Mouse (Mus musculus) intestine, embryonic 16.5 days (tissue): ENCODE data around the gene Kif26b. TPM values are rescaled to one million over a fixed set of nuclear protein-coding genes. Genes with fewer than 3 reads are reported as not detected.

ENCODE experiments used
- ATAC-seq: fragments of 200-750 bp; cut with Nextera tagmentation; 2 replicates; pipeline ENCODE4 v1.8.0; 2017; ENCODE audit warnings: moderate TSS enrichment, moderate library complexity
- H3K27ac ChIP-seq: fragments of 300-500 bp; sonication (generic); 2 replicates; pipeline ENCODE4 v1.5.1; 2014; ENCODE audit warnings: mild to moderate bottlenecking, low read length
- H3K27me3 ChIP-seq: fragments of 300-500 bp; sonication (generic); replicated peaks from 2 replicates; pipeline ENCODE4 v1.6.1; 2014; ENCODE audit warnings: low read length, control low read depth, mixed read lengths; ENCODE audit not compliant: control insufficient read depth, insufficient read depth
- H3K36me3 ChIP-seq: fragments of 300-500 bp; sonication (generic); 2 replicates; pipeline ENCODE4 v1.6.1; 2014; ENCODE audit warnings: low read length, control low read depth; ENCODE audit not compliant: control insufficient read depth, insufficient read depth
- H3K4me1 ChIP-seq: fragments of 300-500 bp; sonication (generic); 2 replicates; pipeline ENCODE4 v1.6.1; 2014; ENCODE audit warnings: low read length, control low read depth, mixed read lengths; ENCODE audit not compliant: control insufficient read depth, insufficient read depth
- H3K4me2 ChIP-seq: fragments of 300-500 bp; sonication (generic); 2 replicates; pipeline ENCODE4 v1.6.1; 2014; ENCODE audit warnings: low read depth, low read length, control low read depth
- H3K4me3 ChIP-seq: fragments of 300-500 bp; sonication (generic); 2 replicates; pipeline ENCODE4 v1.5.1; 2014; ENCODE audit warnings: mild to moderate bottlenecking, low read length
- H3K9ac ChIP-seq: fragments of 300-500 bp; sonication (generic); 2 replicates; pipeline ENCODE4 v1.6.1; 2014; ENCODE audit warnings: low read depth, low read length
- H3K9me3 ChIP-seq: fragments of 300-500 bp; sonication (generic); 2 replicates; pipeline ENCODE4 v1.6.1; 2016; ENCODE audit warnings: low read length, control low read depth; ENCODE audit not compliant: control insufficient read depth
- WGBS: fragments of 180-500 bp; shearing (Covaris S2); extraction: QIAGEN DNeasy Blood & Tissue Kit; methylation state at CpG from one replicate; pipeline ENCODE4 v1.1.7; 2014; 5-methylcytosine and 5-hydroxymethylcytosine counted together
- polyA plus RNA-seq: library from polyadenylated mRNA; unstranded; fragments of >200 nt; fragmentation: Nextera tagmentation; extraction: Ambion mirVana; gene quantifications from 2 replicates; pipeline ENCODE4 v1.2.1, GENCODE M21; 2015

Kif26b gene
- polyA plus RNA-seq, 1 experiment from 2014 or later = 1.5 TPM

GRCm38 (mm10) chr1:178609151-178609775 lies 80.3 kb downstream of the Kif26b start:
- WGBS = 70% methylated on average over 8 of the region's 8 CpGs
- H3K4me2 ChIP-seq = no peak overlapping the region
- no peak for ATAC-seq

DNA sequence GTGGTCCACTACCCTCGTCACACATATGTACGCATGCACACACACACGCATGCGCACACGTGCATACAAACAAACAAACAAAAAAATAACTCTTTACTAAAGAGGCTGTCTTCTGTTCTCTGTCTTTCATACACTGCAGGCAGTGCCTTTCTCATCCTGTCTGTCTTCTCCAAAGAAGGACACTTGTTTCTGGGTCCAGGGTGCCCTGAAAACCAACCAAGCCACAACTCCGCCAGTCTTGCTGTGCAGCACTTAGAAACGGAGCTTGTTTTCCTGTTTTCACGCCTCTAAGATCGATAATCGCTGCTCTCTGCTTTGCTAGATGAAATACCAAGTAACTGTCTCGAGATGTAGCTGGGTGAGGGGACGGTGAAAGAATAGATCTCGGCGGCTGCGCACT lies 82.6 kb downstream of the Kif26b start:
- H3K4me1 ChIP-seq = 0 out of 2 replicates have a peak, but pooled peaks cover 3% of the 10 kb centered on the region
- ATAC-seq = no peak
- no peaks in the 10 kb centered on the region for H3K36me3 ChIP-seq
- no peak overlapping the region for H3K27ac ChIP-seq
- WGBS = 84% methylated on average over 15 of the region's 15 CpGs
- H3K27me3 ChIP-seq = no peaks in the 10 kb centered on the region
- H3K4me3 ChIP-seq = no peak overlapping the region
- no peak overlapping the region for H3K4me2 ChIP-seq
- H3K9ac ChIP-seq = no peak overlapping the region
- H3K9me3 ChIP-seq = no peaks in the 10 kb centered on the region

More at GRCm38 (mm10) chr1:178609151-178609775, 80.3 kb downstream of the Kif26b start:
- no peaks in the 10 kb centered on the region for H3K27me3 ChIP-seq
- H3K9me3 ChIP-seq = no peaks in the 10 kb centered on the region
- no peaks in the 10 kb centered on the region for H3K36me3 ChIP-seq
- H3K9ac ChIP-seq = no peak overlapping the region
- no peak overlapping the region for H3K27ac ChIP-seq
- H3K4me3 ChIP-seq = no peak overlapping the region
- 0 out of 2 replicates have a peak, but pooled peaks cover 3% of the 10 kb centered on the region for H3K4me1 ChIP-seq

DNA sequence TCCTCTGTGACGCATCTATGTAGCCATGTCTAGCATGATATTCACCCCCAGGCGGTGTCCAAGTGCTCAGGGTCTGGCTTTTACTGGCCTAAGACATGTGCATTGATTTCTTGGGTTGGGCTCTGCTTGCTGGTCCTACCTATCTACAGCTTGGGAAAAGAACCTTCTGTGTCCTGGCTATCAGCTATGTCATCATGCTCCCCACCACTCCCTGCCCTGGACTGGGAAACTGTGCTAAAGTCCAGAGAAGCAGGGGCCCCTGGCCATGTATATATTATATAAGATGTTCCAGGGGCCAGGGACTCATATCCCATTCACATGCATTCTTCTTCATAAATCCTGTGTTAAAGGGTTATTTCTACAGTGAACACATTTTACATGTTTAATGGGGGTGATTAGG lies 92.4 kb downstream of the Kif26b start:
- Histone ChIP-seq H3K36me3 (no peaks in the 10 kb centered on the region), H3K9ac (no peak overlapping the region), H3K27ac (no peak overlapping the region), H3K4me3 (no peak overlapping the region), H3K4me2 (no peak overlapping the region), H3K9me3 (no peaks in the 10 kb centered on the region; the same call in 1 of the 2 replicates), H3K27me3 (no peaks in the 10 kb centered on the region), H3K4me1 (no peaks in the 10 kb centered on the region)
- ATAC-seq = peak; percentile 97
- 94% methylated on average over 2 of the region's 2 CpGs for WGBS

DNA sequence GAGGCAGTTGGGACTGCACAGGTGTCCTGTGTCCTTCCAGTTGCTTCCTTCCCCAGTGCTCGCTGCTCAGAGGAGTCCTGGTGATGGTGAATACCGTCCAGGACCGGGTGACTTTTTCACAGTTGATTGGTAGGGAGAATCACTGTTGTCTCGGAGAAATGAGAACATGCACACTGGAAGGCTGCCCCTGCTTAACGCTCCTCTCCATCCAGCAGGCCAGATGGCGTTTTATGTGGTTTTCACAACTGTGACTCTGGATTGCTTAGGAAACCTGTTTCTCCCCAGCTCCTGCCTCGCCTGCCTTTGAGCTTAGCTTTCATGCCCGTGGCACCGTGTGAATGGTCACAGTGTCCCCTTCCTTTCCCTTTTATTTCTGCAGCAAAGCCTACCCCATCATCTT lies 95.0 kb downstream of the Kif26b start:
- WGBS = 71% methylated on average over 9 of the region's 9 CpGs
- Histone ChIP-seq H3K9ac (no peak overlapping the region), H3K4me1 (peaks cover 2% of the 10 kb centered on the region; the same call in 1 of the 2 replicates), H3K27ac (no peak overlapping the region), H3K4me2 (no peak overlapping the region), H3K27me3 (no peaks in the 10 kb centered on the region), H3K4me3 (no peak overlapping the region), H3K9me3 (no peaks in the 10 kb centered on the region), H3K36me3 (no peaks in the 10 kb centered on the region)
- ATAC-seq = no peak

GRCm38 (mm10) chr1:178626961-178627381 lies 98.0 kb downstream of the Kif26b start:
- Histone ChIP-seq H3K4me2 (no peak overlapping the region), H3K4me3 (no peak overlapping the region), H3K4me1 (peaks cover 2% of the 10 kb centered on the region; the same call in 1 of the 2 replicates), H3K36me3 (no peaks in the 10 kb centered on the region), H3K9me3 (no peaks in the 10 kb centered on the region), H3K27me3 (no peaks in the 10 kb centered on the region), H3K27ac (no peak overlapping the region), H3K9ac (no peak overlapping the region)
- 43% methylated on average over 6 of the region's 6 CpGs for WGBS
- no peak for ATAC-seq

GRCm38 (mm10) chr1:178630042-178630441 lies 101.1 kb downstream of the Kif26b start:
- 65% methylated on average over 5 of the region's 5 CpGs for WGBS
- Histone ChIP-seq H3K4me2 (no peak overlapping the region), H3K36me3 (no peaks in the 10 kb centered on the region), H3K27me3 (no peaks in the 10 kb centered on the region), H3K9ac (no peak overlapping the region), H3K9me3 (no peaks in the 10 kb centered on the region), H3K4me3 (no peak overlapping the region), H3K27ac (no peak overlapping the region), H3K4me1 (peaks cover 6% of the 10 kb centered on the region)
- no peak for ATAC-seq

DNA sequence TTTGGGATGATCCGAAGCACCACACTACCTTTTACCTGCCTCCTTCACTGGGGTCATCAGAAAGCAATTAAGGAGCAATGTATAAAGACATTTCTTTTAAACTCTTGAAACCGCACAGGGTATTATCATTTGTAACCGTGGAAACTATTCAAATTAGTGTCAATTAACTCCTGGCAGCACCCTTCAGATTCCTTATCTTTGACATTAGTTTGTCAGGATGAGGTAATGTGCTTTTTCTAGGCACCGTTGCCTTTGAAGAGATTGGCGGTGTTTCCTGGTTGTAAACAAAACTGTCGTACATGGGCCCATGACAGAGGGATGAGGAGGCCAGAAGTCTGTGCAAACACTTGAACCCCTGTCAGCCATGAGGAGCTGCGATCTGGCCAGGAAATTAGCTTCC lies 102.9 kb downstream of the Kif26b start:
- H3K27me3 ChIP-seq = no peaks in the 10 kb centered on the region
- H3K9me3 ChIP-seq = no peaks in the 10 kb centered on the region
- WGBS = 38% methylated on average over 7 of the region's 7 CpGs
- no peak overlapping the region for H3K4me3 ChIP-seq
- peaks cover 6% of the 10 kb centered on the region for H3K4me1 ChIP-seq
- no peak overlapping the region for H3K9ac ChIP-seq
- H3K27ac ChIP-seq = no peak overlapping the region
- H3K4me2 ChIP-seq = no peak overlapping the region
- no peak for ATAC-seq
- H3K36me3 ChIP-seq = no peaks in the 10 kb centered on the region

GRCm38 (mm10) chr1:178634359-178635085 lies 105.6 kb downstream of the Kif26b start:
- Histone ChIP-seq H3K4me1 (peaks cover 4% of the 10 kb centered on the region; the same call in 1 of the 2 replicates), H3K4me3 (no peak overlapping the region), H3K27ac (no peak overlapping the region), H3K9ac (no peak overlapping the region), H3K9me3 (no peaks in the 10 kb centered on the region), H3K36me3 (no peaks in the 10 kb centered on the region), H3K27me3 (no peaks in the 10 kb centered on the region), H3K4me2 (peak overlapping the region; percentile 32)
- no peak for ATAC-seq
- 34% methylated on average over 19 of the region's 19 CpGs for WGBS

GRCm38 (mm10) chr1:178635470-178635869 lies 106.5 kb downstream of the Kif26b start:
- Histone ChIP-seq H3K4me3 (no peak overlapping the region), H3K9me3 (no peaks in the 10 kb centered on the region), H3K27ac (no peak overlapping the region), H3K9ac (no peak overlapping the region), H3K27me3 (no peaks in the 10 kb centered on the region), H3K36me3 (no peaks in the 10 kb centered on the region), H3K4me2 (no peak overlapping the region), H3K4me1 (peaks cover 4% of the 10 kb centered on the region; the same call in 1 of the 2 replicates)
- WGBS = 89% methylated on average over 4 of the region's 4 CpGs
- ATAC-seq = no peak
